ENCODE assay signal across 8 mouse cellular contexts in genomic region chr3:65352278-65353127, GRCm38 (mm10). TPM values are rescaled to one million over a fixed set of nuclear protein-coding genes. Genes with fewer than 3 reads are reported as not detected.
DNase-seq lines count a peak whose midpoint lies in the region; ATAC-seq lines count a peak whose summit lies in the region.

No protein-coding gene starts in this region.

- no peaks in the 10 kb centered on the region for H3K27me3 ChIP-seq in embryonic facial prominence, embryonic 11.5 days (ENCODE audit: control insufficient read depth, insufficient read depth, low read length)
- H3K27me3 ChIP-seq in embryonic facial prominence, embryonic 10.5 days (replicated peaks; ENCODE audit: low read depth, poor library complexity, severe bottlenecking), result no peaks in the 10 kb centered on the region
- H3K27me3 ChIP-seq in intestine, embryonic 14.5 days (replicated peaks; ENCODE audit: control insufficient read depth, insufficient read depth, low read length), result no peaks in the 10 kb centered on the region

- H3K4me3 ChIP-seq in embryonic facial prominence, embryonic 11.5 days (ENCODE audit: low read depth, low read length), result no peak overlapping the region
- H3K4me3 ChIP-seq in embryonic facial prominence, embryonic 10.5 days, result no peak overlapping the region
- H3K4me3 ChIP-seq in intestine, embryonic 14.5 days (ENCODE audit: low read depth, low read length), result no peak overlapping the region

- WGBS in embryonic facial prominence, embryonic 11.5 days, result 52% methylated on average over 4 of the region's 4 CpGs
- WGBS in embryonic facial prominence, embryonic 10.5 days, result 52% methylated on average over 4 of the region's 4 CpGs
- WGBS in intestine, embryonic 14.5 days, result 50% methylated on average over 4 of the region's 4 CpGs

- H3K27ac ChIP-seq in embryonic facial prominence, embryonic 11.5 days (replicated peaks; ENCODE audit: low read depth, low read length), result no peak overlapping the region
- no peak overlapping the region for H3K27ac ChIP-seq in embryonic facial prominence, embryonic 10.5 days (replicated peaks)
- no peak overlapping the region for H3K27ac ChIP-seq in intestine, embryonic 14.5 days (ENCODE audit: low read depth)

- H3K4me2 ChIP-seq in embryonic facial prominence, embryonic 11.5 days (ENCODE audit: low read depth, low read length), result no peak overlapping the region
- no peak overlapping the region for H3K4me2 ChIP-seq in intestine, embryonic 14.5 days (ENCODE audit: low read length)

- no peaks in the 10 kb centered on the region for H3K36me3 ChIP-seq in embryonic facial prominence, embryonic 11.5 days (replicated peaks; ENCODE audit: control insufficient read depth, insufficient read depth, low read depth, low read length)
- H3K36me3 ChIP-seq in embryonic facial prominence, embryonic 10.5 days (replicated peaks), result no peaks in the 10 kb centered on the region
- H3K36me3 ChIP-seq in intestine, embryonic 14.5 days (ENCODE audit: control insufficient read depth, insufficient read depth, low read length), result no peaks in the 10 kb centered on the region

- no peak overlapping the region for H3K9ac ChIP-seq in embryonic facial prominence, embryonic 11.5 days (replicated peaks; ENCODE audit: low read length)
- H3K9ac ChIP-seq in intestine, embryonic 14.5 days (ENCODE audit: low read length), result no peak overlapping the region

- no peaks in the 10 kb centered on the region for H3K9me3 ChIP-seq in embryonic facial prominence, embryonic 11.5 days (replicated peaks; ENCODE audit: control insufficient read depth, low read length)
- no peaks in the 10 kb centered on the region for H3K9me3 ChIP-seq in embryonic facial prominence, embryonic 10.5 days
- no peaks in the 10 kb centered on the region for H3K9me3 ChIP-seq in intestine, embryonic 14.5 days (ENCODE audit: control insufficient read depth, low read length)

- H3K4me1 ChIP-seq in embryonic facial prominence, embryonic 11.5 days (ENCODE audit: control insufficient read depth, insufficient read depth, low read length), result no peaks in the 10 kb centered on the region
- no peaks in the 10 kb centered on the region for H3K4me1 ChIP-seq in embryonic facial prominence, embryonic 10.5 days
- H3K4me1 ChIP-seq in intestine, embryonic 14.5 days (replicated peaks; ENCODE audit: control insufficient read depth, insufficient read depth, low read length), result no peaks in the 10 kb centered on the region

- peak; percentile 72 for DNase-seq in embryonic facial prominence, embryonic 11.5 days (ENCODE audit: low spot score)
- DNase-seq in embryonic facial prominence, embryonic 10.5 days (ENCODE audit: low spot score), result no peak
- peak; percentile 7 for DNase-seq in thymus, postnatal 14 days
- DNase-seq in thymus, adult 18-20 months, result no peak
- DNase-seq in intestine, embryonic 14.5 days (ENCODE audit: low spot score), result no peak
- no peak for DNase-seq in adrenal gland, adult 18-20 months (ENCODE audit: low spot score in 2 of 2)
- no peak for DNase-seq in right cerebral cortex, postnatal 36 days (ENCODE audit: low spot score in 2 of 2)

- no peak for ATAC-seq in embryonic facial prominence, embryonic 11.5 days (replicated peaks; ENCODE audit: insufficient number of reproducible peaks, low FRiP score, low TSS enrichment, low read depth)
- ATAC-seq in intestine, embryonic 14.5 days (replicated peaks; ENCODE audit: low FRiP score, low TSS enrichment, low read depth), result 0 out of 2 replicates have a peak, but pooled peaks have one; percentile 62
- ATAC-seq in neutrophil, adult 5-6 weeks (ENCODE audit: extremely low read depth, insufficient number of reproducible peaks, low FRiP score, poor library complexity, severe bottlenecking), result 0 out of 2 replicates have a peak, but pooled peaks have one; percentile 16

RNA-seq across cellular contexts. Expression of gene Ssr3, which starts 39.9 kb away (rescaled TPM):
- polyA plus RNA-seq in embryonic facial prominence, embryonic 11.5 days (2014; fragmentation: Nextera tagmentation; extraction: Ambion mirVana), result 306 and 333 TPM in 2 replicates
- polyA plus RNA-seq in embryonic facial prominence, embryonic 10.5 days (2016; fragmentation: Nextera tagmentation; extraction: Ambion mirVana), result 226 and 227 TPM in 2 replicates
- polyA plus RNA-seq in intestine, embryonic 14.5 days (2014; fragmentation: Nextera tagmentation; extraction: Ambion mirVana), result 277 and 279 TPM in 2 replicates
- total RNA-seq in neutrophil, adult 5-6 weeks (2017), result 87.2 and 95.2 TPM in 2 replicates
- total RNA-seq in adrenal gland, adult 18-20 months (2021), result 100 to 1,000 TPM; 155 to 195 TPM

Comparison
In these comparisons a context has a peak if more than half of its experiments do, and no peak if none do; other contexts are left out.
1. DNase-seq: peak in embryonic facial prominence, embryonic 11.5 days (single experiment) and thymus, postnatal 14 days (single experiment); none in embryonic facial prominence, embryonic 10.5 days (single experiment), thymus, adult 18-20 months (0 of 2), intestine, embryonic 14.5 days (single experiment), adrenal gland, adult 18-20 months (0 of 2) and right cerebral cortex, postnatal 36 days (0 of 2).